Mouse (Mus musculus): ENCODE results near the gene Adsl.

DNA sequence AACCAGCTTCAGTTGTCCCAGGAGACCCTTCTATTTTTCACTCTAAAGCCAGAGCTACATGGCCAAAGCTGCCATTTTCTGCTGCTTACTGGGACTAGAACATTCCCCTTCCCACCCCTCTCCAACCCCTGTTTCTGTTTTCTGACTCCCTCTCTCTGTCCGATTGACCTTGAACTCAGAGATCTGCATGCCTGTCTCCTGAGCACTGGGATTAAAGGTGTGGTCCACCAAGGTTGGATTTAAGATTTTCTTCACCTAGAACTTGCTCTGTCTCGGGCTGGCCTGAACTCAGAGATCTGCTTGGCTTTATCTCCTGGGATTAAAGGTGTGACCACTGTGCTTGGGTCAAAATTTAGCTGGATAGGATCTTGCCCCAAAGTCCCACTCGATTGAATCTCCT is 27.9 kb upstream of the Adsl start:
- TF ChIP-seq CTCF (IDR thresholded peaks at IDR 0.05; ENCODE audit: control insufficient read depth, insufficient read depth, insufficient read length): no peak
- TF ChIP-seq MAX (IDR thresholded peaks at IDR 0.05): no peak
